Mouse (Mus musculus) gastrocnemius, postnatal 36 days (tissue): ENCODE measurements at regions not wholly inside any gene's neighbourhood (a gene's known extent, or its start where the extent isn't known, plus 50 kb on each side); places are given as distances from the start of the nearest gene placed in this dataset.
"Not testable (repeated sequence)": the region's sequence is repeated elsewhere in the genome, so short reads cannot be mapped to it uniquely, and the experiment has no call there.

Experiments
- DNase-seq, 2 experiments: peaks; one replicate each; pipeline ENCODE4 v3.0.0; 2022
- intact Hi-C: fragments of 180-260 bp; cut with DNase I; formaldehyde crosslinking; loops from one replicate; pipeline ENCODE4 v1.15.1; 2025

DNA sequence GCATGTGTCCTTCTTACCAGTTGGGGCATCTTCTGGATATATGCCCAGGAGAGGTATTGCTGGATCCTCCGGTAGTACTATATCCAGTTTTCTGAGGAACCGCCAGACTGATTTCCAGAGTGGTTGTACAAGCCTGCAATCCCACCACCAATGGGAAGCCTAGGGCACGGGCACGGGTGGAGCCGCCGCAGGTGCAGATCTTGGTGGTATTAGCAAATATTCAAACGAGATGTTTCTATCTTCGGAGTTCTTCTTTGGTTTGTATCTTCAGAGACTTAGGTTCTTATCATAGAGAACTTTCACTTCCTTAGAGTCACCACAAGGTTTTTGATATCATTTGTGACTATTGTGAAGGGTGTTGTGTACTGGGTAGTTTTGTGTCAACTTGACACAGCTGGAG lies 103.1 kb downstream of the Btbd35f12 start:
- intact Hi-C loops, result not testable (repeated sequence)
- DNase-seq, result peak in 1 of 2 experiments; percentile 11
